Mouse (Mus musculus): ENCODE data around the gene Thsd1.
A peak's percentile ranks its signal among the peaks of the same experiment; 100 is the strongest.

Gene Thsd1

DNA sequence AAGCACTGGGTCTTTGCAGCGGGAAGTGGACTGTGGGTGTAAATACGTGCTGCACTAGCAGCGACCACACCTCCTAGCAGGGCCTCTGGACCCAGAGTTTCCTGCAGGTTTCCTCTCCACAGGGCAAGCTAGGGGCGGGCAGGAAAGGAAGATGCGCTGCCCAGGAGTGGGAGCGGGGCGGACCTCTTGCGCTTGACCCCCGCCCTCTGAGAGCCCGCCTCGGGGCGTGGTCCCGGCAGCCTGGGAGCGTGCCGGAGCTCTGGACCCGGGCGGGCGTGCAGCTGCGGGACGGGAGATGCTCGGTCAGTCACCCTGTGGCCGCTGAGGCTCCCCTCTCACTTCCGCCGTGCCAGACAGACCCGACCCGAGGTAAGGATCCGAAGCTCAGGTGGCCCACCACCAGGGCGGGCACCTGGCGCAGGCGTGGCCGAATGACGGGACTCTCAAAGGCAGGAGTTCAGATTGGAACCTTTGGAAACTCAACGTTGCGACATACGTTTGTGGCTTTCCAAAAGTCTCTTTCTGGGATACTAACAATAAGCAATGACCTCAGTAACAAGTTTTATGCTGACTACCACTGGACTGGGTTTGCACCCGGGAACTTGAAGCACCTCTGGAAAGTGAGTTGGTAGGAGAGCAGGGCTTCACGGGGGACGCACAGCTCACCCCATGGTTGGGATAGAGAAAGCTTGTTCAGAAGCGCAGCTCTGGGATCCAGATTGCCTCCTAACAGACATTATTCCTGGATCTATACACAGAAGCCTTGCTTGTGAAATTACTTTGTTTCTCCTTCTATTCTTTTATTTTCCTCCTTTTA lies at the start of gene Thsd1:
Gene Thsd1, plus strand, starts transcription at position 253 of the 817 bp plus-strand sequence.
- peak; percentile 80 to 88 for DNase-seq

DNA sequence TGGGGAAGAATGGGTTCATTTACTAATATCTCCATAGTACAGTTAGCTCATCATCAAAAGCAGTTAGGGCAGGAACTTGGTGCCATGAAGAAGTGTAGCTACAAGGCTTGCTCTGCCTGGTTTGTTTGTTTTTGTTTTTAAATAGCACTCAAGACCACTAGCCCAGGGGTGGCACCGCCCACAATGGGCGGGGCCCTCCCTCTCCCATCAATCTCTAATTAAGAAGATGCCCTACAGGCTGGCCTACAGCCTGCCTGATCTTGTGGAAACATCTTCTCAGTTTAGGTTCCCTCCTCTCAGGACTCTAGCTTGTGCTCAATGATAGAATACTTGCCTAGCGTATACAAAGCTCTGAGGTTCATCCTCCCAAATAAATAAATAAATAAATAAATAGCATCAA lies 42.2 kb upstream of the Thsd1 start:
- DNase-seq: peak in 1 of 2 experiments; percentile 18

- peak; percentile 94 to 97 for DNase-seq
Observed at GRCm38 (mm10) chr8:22185431-22186397, 41.4 kb upstream of the Thsd1 start, which contains the start of gene Ckap2. Gene Ckap2, minus strand, starts transcription at chr8:22185819.

GRCm38 (mm10) chr8:22192660-22193431 lies 34.3 kb upstream of the Thsd1 start, which contains the start of gene Vps36:
Gene Vps36, plus strand, starts transcription at chr8:22192809.
- peak; percentile 84 to 94 for DNase-seq

DNA sequence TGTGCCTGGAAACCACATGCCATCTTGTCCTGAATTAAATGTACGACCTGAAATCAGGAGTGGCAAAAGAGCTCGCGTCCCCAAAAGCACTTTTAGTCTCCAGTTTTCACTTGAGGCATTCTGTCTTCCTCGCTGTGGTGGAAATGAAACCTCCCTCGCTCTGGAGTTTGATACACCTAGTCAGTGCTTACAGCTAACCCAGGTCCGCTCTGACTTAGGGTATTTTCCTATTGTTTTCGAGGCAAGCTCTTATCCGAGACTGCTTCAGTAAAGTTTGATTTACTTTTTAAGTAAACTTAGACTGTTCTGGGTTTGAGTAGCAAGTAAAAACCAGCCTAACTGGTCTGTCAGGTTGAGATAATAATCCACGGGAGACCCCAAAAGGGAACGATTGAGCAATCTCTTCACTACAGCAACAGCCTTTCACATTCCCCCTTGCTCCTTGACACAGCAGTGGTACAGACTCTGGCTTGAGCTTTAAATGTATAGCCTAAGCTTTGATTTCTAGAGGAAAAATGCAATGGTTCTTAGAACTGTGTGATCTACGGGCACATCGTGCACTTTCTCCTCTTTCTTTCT lies 33.6 kb upstream of the Thsd1 start:
- DNase-seq: peak in 1 of 2 experiments; percentile 36

DNA sequence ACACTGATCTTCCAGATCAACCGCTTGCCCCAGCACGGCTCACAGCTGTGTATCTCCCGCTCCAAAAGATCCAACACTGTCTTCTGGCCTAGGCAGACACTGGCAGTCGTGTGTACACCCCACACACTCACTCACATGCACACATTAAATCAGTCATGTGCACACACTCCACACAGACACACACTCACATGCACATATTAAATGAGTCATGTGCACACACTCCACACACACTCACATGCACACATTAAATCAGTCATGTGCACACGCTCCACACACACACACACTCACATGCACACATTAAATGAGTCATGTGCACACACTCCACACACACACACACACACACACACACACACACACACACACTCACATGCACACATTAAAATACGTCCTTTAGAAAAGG lies 29.2 kb upstream of the Thsd1 start:
- no peak for DNase-seq

GRCm38 (mm10) chr8:22199481-22199880 lies 27.6 kb upstream of the Thsd1 start:
- DNase-seq: no peak

DNA sequence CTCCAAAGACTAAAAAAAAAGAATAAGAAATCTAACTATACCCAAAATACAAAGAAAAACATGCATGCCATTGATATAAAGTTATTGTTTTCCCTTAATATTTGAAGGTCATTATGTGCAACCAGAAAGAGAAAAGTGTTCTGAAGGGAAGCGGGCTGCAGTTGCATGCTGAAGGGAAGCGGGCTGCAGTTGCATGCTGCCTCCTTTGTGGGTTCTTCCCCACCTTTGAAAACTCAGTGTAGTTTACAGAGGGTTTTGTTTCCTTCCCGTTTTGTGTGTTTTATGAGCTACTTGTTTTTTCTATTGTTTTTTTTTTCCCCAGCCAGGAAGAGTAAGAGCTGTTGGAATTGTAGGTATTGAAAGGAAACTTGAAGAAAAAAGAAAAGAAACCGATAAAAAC lies 19.6 kb upstream of the Thsd1 start:
- DNase-seq: no peak

DNA sequence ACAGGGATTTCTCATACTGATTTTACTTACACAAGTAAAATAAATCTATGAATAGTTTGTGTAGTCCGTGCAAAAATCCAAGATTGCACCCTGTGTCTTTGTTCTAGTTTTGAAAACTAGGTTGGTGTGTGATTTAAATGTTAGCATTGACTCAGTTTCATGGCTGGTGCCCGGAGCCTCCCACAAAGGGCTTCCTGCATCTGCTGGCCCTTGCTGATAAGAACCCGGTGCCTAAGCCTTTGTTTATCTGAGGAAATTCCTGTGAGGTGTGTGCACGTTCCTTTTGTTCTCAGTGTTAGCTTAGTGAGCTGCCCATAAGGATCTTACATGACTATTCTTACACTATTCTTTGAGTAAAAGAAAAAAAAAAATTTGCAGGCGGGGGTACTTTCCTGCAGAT lies 18.1 kb upstream of the Thsd1 start:
- DNase-seq: peak; percentile 21 to 28

- DNase-seq: no peak
Observed at GRCm38 (mm10) chr8:22214826-22215225, 12.3 kb upstream of the Thsd1 start.

DNA sequence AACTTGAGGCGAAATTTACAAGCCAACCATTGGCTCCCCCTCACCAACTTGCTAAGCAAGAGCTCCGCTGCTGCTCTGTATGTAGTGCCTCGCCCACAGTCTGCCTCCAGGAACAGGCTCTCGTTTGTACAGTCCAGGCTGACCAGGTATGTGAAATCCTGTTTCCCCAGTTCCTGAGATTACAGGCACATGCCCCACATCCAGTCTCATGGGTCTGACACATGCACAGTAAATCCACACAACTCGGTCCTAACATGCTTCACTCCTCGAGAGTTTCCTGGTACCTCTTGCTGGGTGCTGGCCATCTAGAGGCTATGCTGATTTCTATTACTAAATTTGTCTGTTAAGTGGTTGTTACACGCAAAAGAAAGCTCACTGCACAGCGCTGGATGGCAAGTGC lies 752 bp upstream of the Thsd1 start:
- no peak for DNase-seq

DNA sequence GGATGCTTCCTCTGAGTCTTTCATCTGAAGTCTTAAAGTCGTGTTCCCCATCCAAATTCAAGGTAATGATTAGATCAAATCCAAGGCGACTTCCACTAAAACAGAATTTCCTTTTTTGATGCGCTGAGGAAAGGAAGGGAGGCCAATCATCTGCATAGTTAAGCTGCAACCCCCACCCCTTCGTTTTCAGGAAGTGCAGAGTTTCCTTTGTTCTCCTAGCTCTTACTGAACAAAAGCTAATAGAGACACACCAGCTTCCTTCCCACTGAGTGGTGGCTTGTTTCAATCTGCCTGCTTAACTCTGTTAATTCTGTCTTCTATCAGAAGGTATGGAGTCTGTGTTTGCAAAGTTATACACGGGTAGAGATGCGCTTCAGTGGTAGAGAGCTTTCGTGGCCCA lies 1.5 kb downstream of the Thsd1 start:
- DNase-seq: peak; percentile 31 to 46

DNA sequence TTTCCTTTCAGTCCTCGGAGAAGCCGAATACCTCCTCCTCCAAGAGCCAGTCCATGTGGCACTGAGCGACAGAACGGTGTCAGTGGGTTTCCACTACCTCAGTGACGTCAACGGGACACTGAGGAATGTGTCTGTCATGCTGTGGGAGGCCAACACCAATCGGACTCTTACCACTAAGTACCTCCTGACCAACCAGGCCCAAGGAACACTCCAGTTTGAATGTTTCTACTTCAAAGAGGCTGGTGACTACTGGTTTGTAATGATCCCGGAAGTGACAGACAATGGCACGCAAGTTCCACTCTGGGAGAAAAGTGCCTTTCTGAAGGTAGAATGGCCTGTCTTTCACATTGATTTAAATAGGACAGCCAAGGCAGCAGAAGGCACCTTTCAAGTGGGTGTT lies 15.9 kb downstream of the Thsd1 start:
- no peak for DNase-seq

DNA sequence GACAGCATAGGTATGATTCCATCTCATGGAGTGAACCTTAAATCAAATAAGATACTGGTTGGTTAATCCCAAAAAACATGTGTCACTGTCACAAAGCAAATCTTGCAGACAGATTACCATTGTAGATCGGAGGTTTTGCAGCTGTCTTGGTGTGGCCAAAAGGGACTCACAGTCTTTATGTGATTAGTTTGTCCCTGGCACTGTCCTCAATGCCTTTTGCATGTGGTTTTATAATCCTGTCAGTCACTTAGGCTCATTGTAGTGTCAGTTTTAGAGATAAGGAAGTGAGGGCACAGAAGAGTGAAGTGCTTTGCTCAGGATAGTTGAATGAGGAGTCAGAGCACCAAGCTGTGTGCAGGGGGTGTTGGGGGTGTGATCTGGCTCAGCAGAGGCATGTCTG lies 18.6 kb downstream of the Thsd1 start:
- DNase-seq: no peak

DNA sequence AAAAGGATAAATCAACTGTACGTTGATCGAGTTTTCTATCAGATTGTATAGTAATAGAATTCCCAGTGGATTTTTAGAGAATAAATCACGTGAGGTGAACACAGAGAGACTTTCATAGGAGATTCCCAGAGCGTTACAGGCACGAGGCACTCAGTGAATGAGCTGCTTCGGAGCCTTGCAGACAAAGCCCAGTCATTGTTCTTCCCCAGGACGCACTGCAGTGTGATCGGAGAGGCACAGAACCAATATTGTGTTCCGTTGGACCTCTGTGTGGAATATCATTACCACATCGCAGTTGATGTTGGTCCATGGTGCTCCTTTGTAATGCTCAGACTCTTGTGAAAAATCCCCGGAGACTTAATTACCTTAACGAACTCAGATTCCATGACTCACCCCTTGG lies 20.8 kb downstream of the Thsd1 start:
- DNase-seq: no peak

GRCm38 (mm10) chr8:22249080-22249479 lies 22.0 kb downstream of the Thsd1 start:
- DNase-seq: no peak

GRCm38 (mm10) chr8:22258946-22259450 lies 31.9 kb downstream of the Thsd1 start:
- DNase-seq: peak; percentile 6 to 9

- DNase-seq: no peak
Observed at GRCm38 (mm10) chr8:22259531-22259930, 32.4 kb downstream of the Thsd1 start.

DNA sequence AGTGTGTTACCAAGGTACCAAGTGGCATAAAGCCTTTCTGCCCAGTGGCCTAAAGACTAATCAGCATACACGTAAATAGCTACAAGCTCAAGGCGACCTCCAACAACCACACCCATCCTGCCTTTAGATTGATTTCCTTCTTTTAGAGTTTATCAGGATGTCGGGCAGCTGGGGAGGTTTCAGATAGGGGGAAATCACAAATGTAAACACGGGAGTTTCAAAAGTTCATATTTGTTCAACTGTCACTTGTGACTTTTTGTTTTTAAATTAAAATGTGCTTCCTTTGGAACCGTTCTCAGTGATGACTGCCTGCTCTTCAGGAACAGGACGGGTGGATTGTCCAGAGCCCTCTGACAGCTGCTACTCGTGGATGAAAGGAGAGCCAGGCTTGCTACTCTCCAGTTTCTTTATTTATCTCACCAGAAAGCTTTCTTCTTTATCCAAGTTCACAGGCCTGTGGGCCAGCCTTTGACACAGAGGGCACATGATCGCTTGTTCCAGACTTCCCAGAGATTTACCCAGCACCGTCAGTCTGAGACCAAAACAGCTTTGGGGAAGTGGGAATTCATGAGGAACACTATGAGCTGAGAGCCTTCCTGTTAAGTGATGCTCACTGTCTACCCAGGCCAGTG lies 33.1 kb downstream of the Thsd1 start:
- DNase-seq: peak; percentile 8 to 10

- DNase-seq: no peak
Observed at GRCm38 (mm10) chr8:22262267-22262666, 35.2 kb downstream of the Thsd1 start.

DNA sequence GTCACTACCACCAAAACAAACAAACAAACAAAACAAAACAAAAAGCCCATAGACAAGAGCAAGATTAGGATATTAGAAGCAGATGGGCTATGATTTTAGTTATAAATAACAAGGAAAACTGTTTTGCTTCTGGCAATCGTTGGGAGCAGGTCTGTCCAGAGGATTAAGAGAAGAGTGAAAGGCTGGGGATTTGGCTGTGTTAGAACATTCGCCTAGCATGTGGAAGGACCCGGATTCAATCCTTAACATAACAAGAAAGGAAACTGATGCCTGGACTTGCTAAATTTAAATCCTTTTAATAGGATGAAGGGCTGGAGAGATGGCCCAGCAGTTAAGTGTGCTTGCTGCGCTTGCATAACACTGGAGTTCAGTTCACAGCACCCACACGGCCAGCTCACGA lies 37.2 kb downstream of the Thsd1 start:
- DNase-seq: no peak

DNA sequence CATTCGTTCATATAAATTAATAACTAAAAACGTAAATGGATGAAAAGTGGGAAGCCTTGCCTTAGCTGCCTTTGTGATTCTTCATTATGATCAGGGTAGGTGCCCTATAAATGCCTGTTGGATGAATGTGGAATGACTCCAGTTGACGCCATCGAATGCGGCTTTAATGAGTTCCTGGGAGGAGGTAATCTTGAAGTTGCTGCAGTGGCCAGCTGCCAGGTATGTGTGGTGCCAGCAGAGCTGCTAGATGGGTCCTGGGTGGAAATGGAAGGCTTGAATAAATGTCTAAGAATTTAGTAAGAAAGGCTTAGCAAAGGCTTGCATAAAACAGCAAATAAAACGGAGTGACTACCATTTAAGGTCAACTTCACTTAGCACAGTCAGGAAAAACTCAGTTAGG lies 37.7 kb downstream of the Thsd1 start:
- peak; percentile 20 to 43 for DNase-seq
